Mouse (Mus musculus) intestine, embryonic 16.5 days (tissue): ENCODE results near the gene Tmem170b. TPM values are rescaled to one million over a fixed set of nuclear protein-coding genes. Genes with fewer than 3 reads are reported as not detected.
A peak's percentile ranks its signal among the peaks of the same experiment; 100 is the strongest.

Experiments used
- ATAC-seq: fragments of 200-750 bp; cut with Nextera tagmentation; 2 replicates; pipeline ENCODE4 v1.8.0; 2017; ENCODE audit warnings: moderate TSS enrichment, moderate library complexity
- H3K27ac ChIP-seq: fragments of 300-500 bp; sonication (generic); 2 replicates; pipeline ENCODE4 v1.5.1; 2014; ENCODE audit warnings: mild to moderate bottlenecking, low read length
- H3K27me3 ChIP-seq: fragments of 300-500 bp; sonication (generic); replicated peaks from 2 replicates; pipeline ENCODE4 v1.6.1; 2014; ENCODE audit warnings: low read length, control low read depth, mixed read lengths; ENCODE audit not compliant: control insufficient read depth, insufficient read depth
- H3K36me3 ChIP-seq: fragments of 300-500 bp; sonication (generic); 2 replicates; pipeline ENCODE4 v1.6.1; 2014; ENCODE audit warnings: low read length, control low read depth; ENCODE audit not compliant: control insufficient read depth, insufficient read depth
- H3K4me1 ChIP-seq: fragments of 300-500 bp; sonication (generic); 2 replicates; pipeline ENCODE4 v1.6.1; 2014; ENCODE audit warnings: low read length, control low read depth, mixed read lengths; ENCODE audit not compliant: control insufficient read depth, insufficient read depth
- H3K4me2 ChIP-seq: fragments of 300-500 bp; sonication (generic); 2 replicates; pipeline ENCODE4 v1.6.1; 2014; ENCODE audit warnings: low read depth, low read length, control low read depth
- H3K4me3 ChIP-seq: fragments of 300-500 bp; sonication (generic); 2 replicates; pipeline ENCODE4 v1.5.1; 2014; ENCODE audit warnings: mild to moderate bottlenecking, low read length
- H3K9ac ChIP-seq: fragments of 300-500 bp; sonication (generic); 2 replicates; pipeline ENCODE4 v1.6.1; 2014; ENCODE audit warnings: low read depth, low read length
- H3K9me3 ChIP-seq: fragments of 300-500 bp; sonication (generic); 2 replicates; pipeline ENCODE4 v1.6.1; 2016; ENCODE audit warnings: low read length, control low read depth; ENCODE audit not compliant: control insufficient read depth
- WGBS: fragments of 180-500 bp; shearing (Covaris S2); extraction: QIAGEN DNeasy Blood & Tissue Kit; methylation state at CpG from one replicate; pipeline ENCODE4 v1.1.7; 2014; 5-methylcytosine and 5-hydroxymethylcytosine counted together
- polyA plus RNA-seq: library from polyadenylated mRNA; unstranded; fragments of >200 nt; fragmentation: Nextera tagmentation; extraction: Ambion mirVana; gene quantifications from 2 replicates; pipeline ENCODE4 v1.2.1, GENCODE M21; 2015

Gene Tmem170b
- polyA plus RNA-seq, 1 experiment from 2014 or later, result 10.9 TPM

- Histone ChIP-seq H3K27ac (no peak overlapping the region), H3K4me3 (no peak overlapping the region), H3K4me2 (no peak overlapping the region), H3K9me3 (no peaks in the 10 kb centered on the region), H3K9ac (no peak overlapping the region), H3K36me3 (no peaks in the 10 kb centered on the region), H3K4me1 (peaks cover 8% of the 10 kb centered on the region; the same call in 1 of the 2 replicates), H3K27me3 (no peaks in the 10 kb centered on the region)
- WGBS, result 57% methylated on average over 11 of the region's 11 CpGs
- no peak for ATAC-seq
Observed at GRCm38 (mm10) chr13:41685499-41685898, 79.8 kb downstream of the Tmem170b start.

GRCm38 (mm10) chr13:41689055-41689454 is 83.3 kb downstream of the Tmem170b start:
- H3K4me3 ChIP-seq, result no peak overlapping the region
- no peaks in the 10 kb centered on the region for H3K27me3 ChIP-seq
- H3K4me2 ChIP-seq, result no peak overlapping the region
- H3K36me3 ChIP-seq, result no peaks in the 10 kb centered on the region
- no peaks in the 10 kb centered on the region for H3K9me3 ChIP-seq
- peak; percentile 60; the same call in 1 of the 2 replicates for ATAC-seq
- H3K4me1 ChIP-seq, result peaks cover 8% of the 10 kb centered on the region; the same call in 1 of the 2 replicates
- no peak overlapping the region for H3K9ac ChIP-seq
- H3K27ac ChIP-seq, result peak overlapping the region; percentile 43; the same call in 1 of the 2 replicates
- WGBS, result 62% methylated on average over 6 of the region's 6 CpGs

GRCm38 (mm10) chr13:41689598-41690045 is 83.9 kb downstream of the Tmem170b start:
- peak; percentile 21; the same call in 1 of the 2 replicates for ATAC-seq
- no peak overlapping the region for H3K4me2 ChIP-seq
- H3K27ac ChIP-seq, result peak overlapping the region; percentile 43; the same call in 1 of the 2 replicates
- H3K4me1 ChIP-seq, result peaks cover 8% of the 10 kb centered on the region; the same call in 1 of the 2 replicates
- H3K36me3 ChIP-seq, result no peaks in the 10 kb centered on the region
- no peaks in the 10 kb centered on the region for H3K27me3 ChIP-seq
- 57% methylated on average over 5 of the region's 5 CpGs for WGBS
- no peak overlapping the region for H3K4me3 ChIP-seq
- H3K9ac ChIP-seq, result no peak overlapping the region
- no peaks in the 10 kb centered on the region for H3K9me3 ChIP-seq

Other genes with a start within 250 kb of the Tmem170b start
- gene Nedd9, start 118.5 kb upstream of the Tmem170b start, polyA plus RNA-seq, result 38.5 and 40.5 TPM in 2 replicates
- 21.5 and 32.5 TPM in 2 replicates for gene Adtrp, start 241.8 kb downstream of the Tmem170b start, polyA plus RNA-seq